Mouse (Mus musculus) stomach, embryonic 14.5 days (tissue): ENCODE results near the gene Dppa1. TPM values are rescaled to one million over a fixed set of nuclear protein-coding genes. Genes with fewer than 3 reads are reported as not detected.
"Not testable (repeated sequence)": the region's sequence is repeated elsewhere in the genome, so short reads cannot be mapped to it uniquely, and the experiment has no call there.

Experiments
- ATAC-seq: fragments of 200-750 bp; cut with Nextera tagmentation; 2 replicates; pipeline ENCODE4 v1.8.0; 2017; ENCODE audit warnings: low read depth, moderate TSS enrichment; ENCODE audit not compliant: insufficient number of reproducible peaks, insufficient read depth, low FRiP score
- H3K27ac ChIP-seq: fragments of 300-500 bp; sonication (generic); 2 replicates; pipeline ENCODE4 v1.5.1; 2014; ENCODE audit warnings: mild to moderate bottlenecking, low read length, moderate library complexity, mixed read lengths
- H3K27me3 ChIP-seq: fragments of 300-500 bp; sonication (generic); 2 replicates; pipeline ENCODE4 v1.6.1; 2014; ENCODE audit warnings: low read length, control low read depth, mixed read lengths; ENCODE audit not compliant: control insufficient read depth, insufficient read depth
- H3K36me3 ChIP-seq: fragments of 300-500 bp; sonication (generic); 2 replicates; pipeline ENCODE4 v1.6.1; 2014; ENCODE audit warnings: mild to moderate bottlenecking, control low read depth, low read length, moderate library complexity, mixed read lengths; ENCODE audit not compliant: control insufficient read depth, insufficient read depth
- H3K4me1 ChIP-seq: fragments of 300-500 bp; sonication (generic); 2 replicates; pipeline ENCODE4 v1.6.1; 2014; ENCODE audit warnings: low read length, control low read depth, mixed read lengths; ENCODE audit not compliant: control insufficient read depth, insufficient read depth
- H3K4me2 ChIP-seq: fragments of 300-500 bp; sonication (generic); replicated peaks from 2 replicates; pipeline ENCODE4 v1.6.1; 2014; ENCODE audit warnings: low read depth, low read length, control low read depth
- H3K4me3 ChIP-seq: fragments of 300-500 bp; sonication (generic); 2 replicates; pipeline ENCODE4 v1.5.1; 2014; ENCODE audit warnings: low read depth, low read length, control low read depth
- H3K9ac ChIP-seq: fragments of 300-500 bp; sonication (generic); replicated peaks from 2 replicates; pipeline ENCODE4 v1.6.1; 2014; ENCODE audit warnings: low read depth, mild to moderate bottlenecking, control low read depth, low read length, moderate library complexity, mixed read lengths
- H3K9me3 ChIP-seq: fragments of 300-500 bp; sonication (generic); 2 replicates; pipeline ENCODE4 v1.6.1; 2016; ENCODE audit warnings: low read depth, low read length, control low read depth; ENCODE audit not compliant: control insufficient read depth
- WGBS: fragments of 180-500 bp; shearing (Covaris S2); extraction: QIAGEN DNeasy Blood & Tissue Kit; methylation state at CpG from one replicate; pipeline ENCODE4 v1.1.7; 2014; 5-methylcytosine and 5-hydroxymethylcytosine counted together
- polyA plus RNA-seq: library from polyadenylated mRNA; unstranded; fragments of >200 nt; fragmentation: Nextera tagmentation; extraction: Ambion mirVana; gene quantifications from 2 replicates; pipeline ENCODE4 v1.2.1, GENCODE M21; 2014

The Dppa1 gene
- not detected in 2 replicates for polyA plus RNA-seq

- WGBS: 39% methylated on average over 2 of the region's 2 CpGs
These were observed at the start of gene Dppa1 for GRCm38 (mm10) chr11:46629211-46629795. Dppa1 (minus strand) TSS chr11:46629261.

GRCm38 (mm10) chr11:46667938-46668337, 38.9 kb upstream of the Dppa1 start:
- Histone ChIP-seq H3K4me1 (no peaks in the 10 kb centered on the region), H3K9ac (no peak overlapping the region), H3K4me3 (no peak overlapping the region), H3K4me2 (no peak overlapping the region), H3K9me3 (no peaks in the 10 kb centered on the region), H3K27me3 (no peaks in the 10 kb centered on the region), H3K36me3 (no peaks in the 10 kb centered on the region), H3K27ac (no peak overlapping the region)
- 68% methylated on average over 2 of the region's 2 CpGs for WGBS
- ATAC-seq: no peak

More at GRCm38 (mm10) chr11:46629211-46629795, at the start of gene Dppa1:
- no peaks in the 10 kb centered on the region for H3K4me1 ChIP-seq
- no peaks in the 10 kb centered on the region for H3K27me3 ChIP-seq
- ATAC-seq: no peak
- H3K4me2 ChIP-seq: no peak within 1 kb of the TSS
- no peak within 1 kb of the TSS for H3K27ac ChIP-seq
- H3K36me3 ChIP-seq: no peaks in the 10 kb centered on the region
- no peak within 1 kb of the TSS for H3K9ac ChIP-seq
- H3K9me3 ChIP-seq: no peaks in the 10 kb centered on the region
- H3K4me3 ChIP-seq: no peak within 1 kb of the TSS

- no peaks in the 10 kb centered on the region for H3K27me3 ChIP-seq
- WGBS: 95% methylated on average over 3 of the region's 3 CpGs
- no peaks in the 10 kb centered on the region for H3K36me3 ChIP-seq
- H3K4me3 ChIP-seq: no peak overlapping the region
- no peaks in the 10 kb centered on the region for H3K4me1 ChIP-seq
- no peak overlapping the region for H3K4me2 ChIP-seq
- no peak for ATAC-seq
- no peak overlapping the region for H3K27ac ChIP-seq
- H3K9me3 ChIP-seq: no peaks in the 10 kb centered on the region
- H3K9ac ChIP-seq: no peak overlapping the region
These were observed 38.0 kb upstream of the Dppa1 start for GRCm38 (mm10) chr11:46667105-46667504.

GRCm38 (mm10) chr11:46665599-46666522, 36.8 kb upstream of the Dppa1 start:
- Histone ChIP-seq H3K27ac (no peak overlapping the region), H3K4me2 (no peak overlapping the region), H3K27me3 (no peaks in the 10 kb centered on the region), H3K9me3 (no peaks in the 10 kb centered on the region), H3K36me3 (no peaks in the 10 kb centered on the region), H3K4me3 (no peak overlapping the region), H3K9ac (no peak overlapping the region), H3K4me1 (no peaks in the 10 kb centered on the region)
- peak; percentile 56; the same call in 1 of the 2 replicates for ATAC-seq
- WGBS: 65% methylated on average over 6 of the region's 6 CpGs

GRCm38 (mm10) chr11:46663215-46663614, 34.2 kb upstream of the Dppa1 start:
- no peak for ATAC-seq
- H3K27me3 ChIP-seq: no peaks in the 10 kb centered on the region
- no peaks in the 10 kb centered on the region for H3K4me1 ChIP-seq
- H3K4me2 ChIP-seq: no peak overlapping the region
- H3K36me3 ChIP-seq: no peaks in the 10 kb centered on the region
- no peak overlapping the region for H3K27ac ChIP-seq
- H3K9ac ChIP-seq: no peak overlapping the region
- H3K9me3 ChIP-seq: no peaks in the 10 kb centered on the region
- no peak overlapping the region for H3K4me3 ChIP-seq
- WGBS: 74% methylated on average over 4 of the region's 4 CpGs

- 81% methylated on average over 3 of the region's 3 CpGs for WGBS
- H3K4me2 ChIP-seq: no peak overlapping the region
- no peak for ATAC-seq
- H3K4me3 ChIP-seq: no peak overlapping the region
- no peaks in the 10 kb centered on the region for H3K9me3 ChIP-seq
- no peaks in the 10 kb centered on the region for H3K36me3 ChIP-seq
- no peak overlapping the region for H3K27ac ChIP-seq
- no peaks in the 10 kb centered on the region for H3K4me1 ChIP-seq
- no peaks in the 10 kb centered on the region for H3K27me3 ChIP-seq
- no peak overlapping the region for H3K9ac ChIP-seq
These were observed 23.4 kb upstream of the Dppa1 start for GRCm38 (mm10) chr11:46652476-46652875.

GRCm38 (mm10) chr11:46649655-46650054, 20.6 kb upstream of the Dppa1 start:
- 57% methylated on average over 3 of the region's 3 CpGs for WGBS

GRCm38 (mm10) chr11:46644824-46645223, 15.8 kb upstream of the Dppa1 start:
- Histone ChIP-seq H3K4me2 (no peak overlapping the region), H3K27me3 (no peaks in the 10 kb centered on the region), H3K9me3 (no peaks in the 10 kb centered on the region), H3K36me3 (no peaks in the 10 kb centered on the region), H3K9ac (no peak overlapping the region), H3K4me1 (no peaks in the 10 kb centered on the region), H3K4me3 (no peak overlapping the region), H3K27ac (no peak overlapping the region)
- WGBS: 63% methylated on average over 1 of the region's 1 CpGs
- ATAC-seq: no peak

More at GRCm38 (mm10) chr11:46649655-46650054, 20.6 kb upstream of the Dppa1 start:
- not testable (repeated sequence) for H3K27ac ChIP-seq, H3K4me1 ChIP-seq, H3K36me3 ChIP-seq, H3K27me3 ChIP-seq, H3K4me2 ChIP-seq, ATAC-seq, H3K4me3 ChIP-seq, H3K9me3 ChIP-seq, H3K9ac ChIP-seq
